Mouse (Mus musculus) left cerebral cortex, postnatal 10 days (tissue): ENCODE results near the gene Keg1. TPM values are rescaled to one million over a fixed set of nuclear protein-coding genes. Genes with fewer than 3 reads are reported as not detected.
"Not testable (repeated sequence)": the region's sequence is repeated elsewhere in the genome, so short reads cannot be mapped to it uniquely, and the experiment has no call there.

Source experiments
- DNase-seq, 2 experiments: peaks; one replicate each; pipeline ENCODE4 v3.0.0; 2021 to 2022; ENCODE audit warnings: low spot score in 2 of 2, mixed read lengths in 1 of 2; ENCODE audit errors: extremely low spot score in 1 of 2
- intact Hi-C: fragments of 180-260 bp; cut with DNase I; formaldehyde crosslinking; loops from one replicate; pipeline ENCODE4 v1.15.1; 2025
- total RNA-seq, 2 experiments: library from RNA; stranded (reverse); gene quantifications; 2 replicates each; pipeline ENCODE4 v1.2.3; 2021

The Keg1 gene
- total RNA-seq = not detected

DNA sequence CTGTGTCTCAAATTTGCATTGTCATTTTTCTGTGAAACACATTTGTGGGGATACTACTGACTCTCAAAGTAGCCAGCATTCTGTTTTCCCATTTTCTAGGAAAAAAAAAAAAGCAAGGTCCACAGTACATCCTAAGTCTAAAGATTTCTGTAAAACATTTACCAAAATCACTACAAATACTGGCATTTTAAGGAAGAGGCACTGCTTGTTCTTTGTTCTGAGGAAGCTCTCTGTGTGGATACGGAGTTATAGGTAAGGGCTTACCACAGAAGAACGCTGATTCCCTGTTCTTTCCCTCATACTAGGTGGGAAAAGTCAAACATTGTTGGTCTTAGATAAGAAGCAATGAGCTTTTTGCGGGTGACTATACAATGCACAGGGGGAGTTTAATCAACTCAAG, at the start of gene Keg1:
Keg1 (plus strand) TSS at position 197 of the 400 bp plus-strand sequence.
- intact Hi-C loops = no loop called here
- no peak for DNase-seq

- intact Hi-C loops = no loop called here
- DNase-seq = no peak
Observed at GRCm38 (mm10) chr19:12649511-12649910, 46.1 kb upstream of the Keg1 start.

- intact Hi-C loops = no loop called here
- DNase-seq = no peak
Observed at GRCm38 (mm10) chr19:12666156-12666555, 29.4 kb upstream of the Keg1 start.

DNA sequence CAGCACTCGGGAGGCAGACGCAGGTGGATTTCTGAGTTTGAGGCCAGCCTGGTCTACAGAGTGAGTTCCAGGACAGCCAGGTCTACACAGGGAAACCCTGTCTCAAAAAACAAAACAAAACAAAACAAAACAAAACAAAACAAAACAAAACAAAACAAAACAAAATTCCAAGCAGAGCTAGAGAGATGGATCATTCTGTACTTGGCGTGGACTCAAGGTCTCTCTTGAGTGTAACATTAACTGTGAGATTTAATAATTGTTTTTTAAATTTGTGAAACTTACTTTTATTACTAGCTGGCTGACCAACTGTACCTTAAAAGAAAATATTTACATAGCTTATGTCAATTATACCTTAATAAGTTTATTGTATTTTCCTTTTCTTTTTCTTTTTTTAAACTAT, 27.0 kb upstream of the Keg1 start:
- intact Hi-C loops, DNase-seq: not testable (repeated sequence)

DNA sequence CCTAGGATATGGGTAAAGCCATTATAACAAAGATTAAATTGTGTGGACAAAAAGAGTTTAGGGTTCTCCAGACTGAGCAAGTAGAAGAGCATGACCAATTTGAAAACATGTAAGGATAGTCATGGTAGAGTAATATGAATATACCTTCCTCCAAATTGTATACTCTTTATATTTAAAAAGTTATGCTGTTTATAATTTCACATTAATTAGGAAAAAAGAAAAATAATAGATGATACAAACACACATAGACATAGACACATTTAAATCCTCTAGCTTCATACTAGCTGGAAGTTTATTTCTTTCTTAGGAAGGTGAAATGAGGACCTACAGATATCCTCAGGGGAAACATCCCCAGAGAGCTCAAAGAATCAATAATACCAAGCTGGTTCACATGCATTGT, 25.4 kb upstream of the Keg1 start, which contains the start of gene Olfr1442:
Olfr1442 (plus strand) TSS at position 301 of the 400 bp plus-strand sequence.
- intact Hi-C loops = no loop called here
- no peak for DNase-seq

DNA sequence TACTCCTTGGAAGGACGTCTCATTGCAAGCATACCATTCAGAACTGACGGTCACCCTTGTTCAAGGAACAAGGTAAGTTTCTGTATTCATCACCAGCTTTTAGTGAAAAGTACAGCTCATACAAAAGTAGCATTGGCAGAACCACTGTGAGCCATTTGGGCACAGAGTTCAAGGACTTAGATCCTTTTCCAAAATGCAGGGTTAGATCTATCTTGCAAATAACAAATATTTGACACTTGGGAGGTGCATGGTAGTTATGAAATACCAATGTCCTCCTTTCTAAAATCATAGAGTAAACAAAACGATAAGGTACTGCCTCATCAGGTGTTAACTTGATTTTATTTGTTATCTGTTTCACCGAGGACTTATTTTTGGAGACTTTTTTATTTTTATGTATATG, 24.5 kb upstream of the Keg1 start:
- intact Hi-C loops = no loop called here
- no peak for DNase-seq

- no peak for DNase-seq
- intact Hi-C loops = no loop called here
Observed at GRCm38 (mm10) chr19:12677812-12678211, 17.8 kb upstream of the Keg1 start, which contains the start of gene Olfr1443. Olfr1443 (plus strand) TSS chr19:12678112.

- intact Hi-C loops = no loop called here
- no peak for DNase-seq
Observed at GRCm38 (mm10) chr19:12684638-12685037, 10.9 kb upstream of the Keg1 start.

DNA sequence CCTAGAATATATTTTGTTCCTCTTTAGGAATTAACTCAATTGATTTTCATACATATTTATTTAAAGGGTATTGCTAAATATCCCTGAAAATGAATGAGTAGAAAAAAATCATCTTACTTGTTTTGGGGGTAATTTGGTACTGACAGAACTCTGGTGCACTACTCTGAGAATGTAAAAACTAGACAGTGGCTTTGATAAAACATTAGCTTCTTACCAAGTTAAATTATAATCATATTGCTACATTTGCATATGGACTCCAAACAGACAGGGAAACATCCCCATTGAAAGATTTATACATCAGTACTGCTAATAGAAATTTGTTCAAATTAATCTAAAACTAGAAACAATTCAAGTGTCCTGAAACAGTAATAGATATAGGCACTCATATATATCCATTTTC, 10.4 kb upstream of the Keg1 start:
- intact Hi-C loops = no loop called here
- no peak for DNase-seq

GRCm38 (mm10) chr19:12696221-12696620, 635 bp downstream of the Keg1 start:
- no peak for DNase-seq
- intact Hi-C loops = no loop called here

GRCm38 (mm10) chr19:12708458-12708857, 12.9 kb downstream of the Keg1 start:
- intact Hi-C loops = no loop called here
- no peak for DNase-seq

GRCm38 (mm10) chr19:12708986-12709385, 13.4 kb downstream of the Keg1 start:
- intact Hi-C loops = no loop called here

DNA sequence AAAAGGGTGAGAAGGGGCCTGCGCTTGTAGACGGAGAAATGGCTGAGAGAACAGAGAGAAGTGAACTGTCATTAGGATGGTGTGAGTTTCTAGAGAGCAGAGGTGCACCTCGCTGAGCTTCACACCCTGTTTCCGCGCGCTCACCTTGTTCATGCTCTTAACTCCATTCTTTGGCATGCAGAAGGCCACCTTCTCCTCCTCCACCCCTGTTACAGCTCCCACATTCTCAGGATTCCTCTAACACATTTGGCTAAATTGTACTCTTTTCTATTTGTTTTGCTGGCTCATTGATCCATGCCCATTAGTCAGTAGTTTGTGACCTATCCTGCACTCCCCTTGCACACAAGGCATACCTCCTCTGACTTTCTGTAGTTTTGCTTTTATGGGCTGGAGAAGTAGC, 23.6 kb downstream of the Keg1 start:
- intact Hi-C loops = no loop called here
- DNase-seq = no peak

More at GRCm38 (mm10) chr19:12708986-12709385, 13.4 kb downstream of the Keg1 start:
- DNase-seq = no peak

- no peak for DNase-seq
- intact Hi-C loops = loop anchor here (5.0 kb wide), 1 partner anchor 77 kb away; the partner anchor contains the start of genes Lpxn and Zfp91
Observed at GRCm38 (mm10) chr19:12720463-12720862, 24.9 kb downstream of the Keg1 start.

DNA sequence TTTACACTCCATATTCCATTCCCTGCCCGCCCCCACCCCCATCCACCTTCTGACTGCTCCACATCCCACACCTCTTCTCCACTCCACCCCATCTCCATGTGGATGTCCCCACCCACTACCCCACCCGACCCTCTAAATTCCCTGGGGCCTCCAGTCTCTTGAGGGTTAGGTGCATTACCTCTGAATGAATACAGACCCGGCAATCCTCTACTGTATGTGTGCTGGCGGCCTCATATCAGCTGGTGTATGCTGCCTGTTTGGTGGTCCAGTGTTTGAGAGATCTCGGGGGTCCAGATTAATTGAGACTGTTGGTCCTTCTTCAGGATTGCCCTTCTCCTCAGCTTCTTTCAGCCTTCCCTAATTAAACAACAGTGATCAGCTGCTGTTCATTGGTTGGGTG, 25.3 kb downstream of the Keg1 start:
- DNase-seq = not testable (repeated sequence)
- intact Hi-C loops = loop anchor here (5.0 kb wide), 1 partner anchor 76 kb away; the partner anchor contains the start of genes Lpxn and Zfp91

GRCm38 (mm10) chr19:12721596-12721995, 26.0 kb downstream of the Keg1 start:
- not testable (repeated sequence) for DNase-seq
- intact Hi-C loops = loop anchor here (5.0 kb wide), 1 partner anchor 76 kb away; the partner anchor contains the start of genes Lpxn and Zfp91

DNA sequence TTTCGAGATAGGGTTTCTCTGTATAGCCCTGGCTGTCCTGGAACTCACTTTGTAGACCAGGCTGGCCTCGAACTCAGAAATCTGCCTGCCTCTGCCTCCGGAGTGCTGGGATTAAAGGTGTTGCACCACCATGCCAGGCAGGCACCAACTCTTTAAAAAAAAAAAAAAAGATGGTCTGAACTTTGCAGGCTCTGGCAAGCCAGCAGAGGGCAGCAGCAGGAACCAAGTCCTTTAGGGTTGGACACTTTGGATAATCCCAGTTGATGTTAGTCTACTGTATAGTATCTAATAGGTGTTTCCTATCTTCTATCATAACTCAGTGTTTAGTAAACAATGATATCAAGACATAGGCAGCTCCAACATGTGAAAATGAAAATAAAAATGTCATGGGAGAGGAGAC, 26.7 kb downstream of the Keg1 start:
- intact Hi-C loops = loop anchor here (5.0 kb wide), 1 partner anchor 75 kb away; the partner anchor contains the start of genes Lpxn and Zfp91
- DNase-seq = peak in 1 of 2 experiments; percentile 54

- intact Hi-C loops = no loop called here
Observed at GRCm38 (mm10) chr19:12725851-12726250, 30.3 kb downstream of the Keg1 start.

GRCm38 (mm10) chr19:12731036-12731435, 35.5 kb downstream of the Keg1 start:
- intact Hi-C loops = no loop called here
- DNase-seq = no peak

More at GRCm38 (mm10) chr19:12725851-12726250, 30.3 kb downstream of the Keg1 start:
- DNase-seq = no peak

DNA sequence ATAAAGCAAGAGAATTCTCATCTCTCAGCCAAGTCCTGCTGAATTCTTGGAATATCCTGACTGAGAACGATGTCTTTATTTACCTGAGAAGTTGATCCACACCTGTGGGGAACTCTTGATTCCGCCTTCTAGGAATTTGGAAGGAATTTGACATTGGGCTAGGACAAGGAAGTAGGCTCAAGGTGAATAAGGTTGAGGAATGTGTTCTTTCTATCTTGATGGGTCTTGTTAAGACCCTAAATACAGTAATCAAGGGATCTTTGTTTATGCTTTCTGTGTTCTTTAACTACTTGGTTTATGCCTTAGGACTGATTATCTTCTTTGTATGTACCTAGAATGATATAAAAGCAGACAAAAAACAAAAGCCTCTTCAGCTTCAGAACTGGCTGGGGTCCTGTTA, 36.4 kb downstream of the Keg1 start:
- intact Hi-C loops = no loop called here
- DNase-seq = no peak

- intact Hi-C loops = no loop called here
- no peak for DNase-seq
Observed at GRCm38 (mm10) chr19:12756286-12756685, 60.7 kb downstream of the Keg1 start.
